Mouse (Mus musculus) thymus, adult 2 months (tissue): ENCODE data around the gene Glb1l2.

Experiments used
- CTCF ChIP-seq: fragments of 200-500 bp; IDR thresholded peaks from 2 replicates; pipeline ENCODE4 v1.5.1; 2012; ENCODE audit warnings: mild to moderate bottlenecking, control low read depth, low read length, moderate library complexity, borderline replicate concordance; ENCODE audit not compliant: control insufficient read depth, poor library complexity, insufficient read depth; ENCODE audit errors: extremely low read depth
- POLR2A ChIP-seq: fragments of 200-500 bp; IDR thresholded peaks from 2 replicates; pipeline ENCODE4 v1.6.1; 2012; ENCODE audit warnings: mild to moderate bottlenecking, low read length, control low read depth, moderate library complexity; ENCODE audit not compliant: control insufficient read depth, poor library complexity, insufficient read depth; ENCODE audit errors: extremely low read depth

DNA sequence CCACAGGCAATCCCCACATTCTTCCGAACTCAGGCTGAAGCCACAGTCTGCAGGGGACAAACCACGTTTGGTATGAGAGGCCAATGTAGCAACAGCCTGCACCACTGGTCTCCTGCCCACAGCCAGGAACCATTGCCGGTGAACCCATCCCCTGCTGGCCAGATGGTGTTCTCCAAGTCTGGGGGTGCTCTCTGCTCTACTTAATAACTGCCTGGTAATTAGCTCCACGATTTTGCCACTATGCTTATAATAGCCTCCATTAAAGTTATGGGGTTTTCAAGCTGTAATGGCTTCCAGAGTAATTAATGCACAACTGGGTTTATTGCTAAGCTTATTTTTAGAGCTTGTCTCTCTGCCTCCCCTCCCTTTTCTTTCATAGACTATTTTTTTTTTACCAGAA, 57.4 kb downstream of the Glb1l2 start:
- TF ChIP-seq CTCF = no peak
- TF ChIP-seq POLR2A = no peak
